Mouse (Mus musculus) right cerebral cortex, postnatal 14 days (tissue): ENCODE results near the gene Ntn3.

Source experiments
- DNase-seq: peaks from one replicate; pipeline ENCODE4 v3.0.0; 2022

The Ntn3 gene

GRCm38 (mm10) chr17:24173423-24173822 lies 35.9 kb downstream of the Ntn3 start:
- peak; percentile 67 for DNase-seq

GRCm38 (mm10) chr17:24171738-24172137 lies 37.6 kb downstream of the Ntn3 start:
- no peak for DNase-seq

GRCm38 (mm10) chr17:24170729-24171128 lies 38.6 kb downstream of the Ntn3 start:
- DNase-seq, result no peak

GRCm38 (mm10) chr17:24170125-24170524 lies 39.2 kb downstream of the Ntn3 start:
- DNase-seq, result no peak

- DNase-seq, result peak; percentile 96
Observed at GRCm38 (mm10) chr17:24169317-24170065, 39.8 kb downstream of the Ntn3 start, which contains the start of gene Atp6v0c. Atp6v0c (minus strand) TSS chr17:24169702.

- DNase-seq, result peak; percentile 77
Observed at GRCm38 (mm10) chr17:24168590-24169277, 40.6 kb downstream of the Ntn3 start.

- no peak for DNase-seq
Observed at GRCm38 (mm10) chr17:24167891-24168505, 41.3 kb downstream of the Ntn3 start.

- DNase-seq, result no peak
Observed at GRCm38 (mm10) chr17:24167120-24167519, 42.2 kb downstream of the Ntn3 start.

- no peak for DNase-seq
Observed at GRCm38 (mm10) chr17:24164566-24165259, 44.6 kb downstream of the Ntn3 start.

GRCm38 (mm10) chr17:24163176-24163962 lies 46.0 kb downstream of the Ntn3 start, which contains the start of gene Amdhd2:
Amdhd2 (minus strand) TSS chr17:24163766.
- peak; percentile 99 for DNase-seq

- no peak for DNase-seq
Observed at GRCm38 (mm10) chr17:24162584-24163175, 46.7 kb downstream of the Ntn3 start.

- no peak for DNase-seq
Observed at GRCm38 (mm10) chr17:24161466-24161865, 47.9 kb downstream of the Ntn3 start.

- DNase-seq, result no peak
Observed at GRCm38 (mm10) chr17:24157526-24157925, 51.8 kb downstream of the Ntn3 start.

GRCm38 (mm10) chr17:24157121-24157520 lies 52.2 kb downstream of the Ntn3 start:
- no peak for DNase-seq

GRCm38 (mm10) chr17:24156394-24156793 lies 52.9 kb downstream of the Ntn3 start:
- DNase-seq, result no peak

GRCm38 (mm10) chr17:24155742-24156141 lies 53.6 kb downstream of the Ntn3 start:
- no peak for DNase-seq

GRCm38 (mm10) chr17:24154463-24154862 lies 54.9 kb downstream of the Ntn3 start:
- DNase-seq, result no peak
